Mouse (Mus musculus): ENCODE results near the gene Csf2rb. TPM values are rescaled to one million over a fixed set of nuclear protein-coding genes. Genes with fewer than 3 reads are reported as not detected.

The Csf2rb gene
- 1.1 TPM for polyA plus RNA-seq (2014; fragmentation: Illumina TruSeq; extraction: RNeasy Lipid Tissue Mini Kit (QIAGEN cat#74804); ENCODE audit: low read depth, low replicate concordance)

GRCm38 (mm10) chr15:78325671-78326339, at the start of gene Csf2rb:
Gene Csf2rb (plus strand): TSS chr15:78325752.

GRCm38 (mm10) chr15:78305341-78305933, 20.1 kb upstream of the Csf2rb start, which contains the start of gene Csf2rb2:
Gene Csf2rb2 (minus strand): TSS chr15:78305721.

GRCm38 (mm10) chr15:78395478-78395962, 70.0 kb downstream of the Csf2rb start, which contains the start of gene Tex33:
Gene Tex33 (minus strand): TSS chr15:78395912.

Other genes with a start within 250 kb of the Csf2rb start
- 0.64 TPM for gene Cacng2, start 205.7 kb upstream of the Csf2rb start, polyA plus RNA-seq (2014; fragmentation: Illumina TruSeq; extraction: RNeasy Lipid Tissue Mini Kit (QIAGEN cat#74804); ENCODE audit: low read depth, low replicate concordance)
- 5.5 TPM for gene Ift27, start 151.6 kb upstream of the Csf2rb start, polyA plus RNA-seq (2014; fragmentation: Illumina TruSeq; extraction: RNeasy Lipid Tissue Mini Kit (QIAGEN cat#74804); ENCODE audit: low read depth, low replicate concordance)
- 19.1 TPM for gene Pvalb, start 119.4 kb upstream of the Csf2rb start, polyA plus RNA-seq (2014; fragmentation: Illumina TruSeq; extraction: RNeasy Lipid Tissue Mini Kit (QIAGEN cat#74804); ENCODE audit: low read depth, low replicate concordance)
- gene Ncf4, start 81.0 kb upstream of the Csf2rb start, polyA plus RNA-seq (2014; fragmentation: Illumina TruSeq; extraction: RNeasy Lipid Tissue Mini Kit (QIAGEN cat#74804); ENCODE audit: low read depth, low replicate concordance), result not detected
- gene Csf2rb2, start 20.0 kb upstream of the Csf2rb start, polyA plus RNA-seq (2014; fragmentation: Illumina TruSeq; extraction: RNeasy Lipid Tissue Mini Kit (QIAGEN cat#74804); ENCODE audit: low read depth, low replicate concordance), result 0.12 TPM
- not detected for gene Tex33, start 70.2 kb downstream of the Csf2rb start, polyA plus RNA-seq (2014; fragmentation: Illumina TruSeq; extraction: RNeasy Lipid Tissue Mini Kit (QIAGEN cat#74804); ENCODE audit: low read depth, low replicate concordance)
- gene Tst, start 80.2 kb downstream of the Csf2rb start, polyA plus RNA-seq (2014; fragmentation: Illumina TruSeq; extraction: RNeasy Lipid Tissue Mini Kit (QIAGEN cat#74804); ENCODE audit: low read depth, low replicate concordance), result 4.0 TPM
- 1.8 TPM for gene Mpst, start 80.7 kb downstream of the Csf2rb start, polyA plus RNA-seq (2014; fragmentation: Illumina TruSeq; extraction: RNeasy Lipid Tissue Mini Kit (QIAGEN cat#74804); ENCODE audit: low read depth, low replicate concordance)
- 3.4 TPM for gene Kctd17, start 102.8 kb downstream of the Csf2rb start, polyA plus RNA-seq (2014; fragmentation: Illumina TruSeq; extraction: RNeasy Lipid Tissue Mini Kit (QIAGEN cat#74804); ENCODE audit: low read depth, low replicate concordance)
- gene Tmprss6, start 142.9 kb downstream of the Csf2rb start, polyA plus RNA-seq (2014; fragmentation: Illumina TruSeq; extraction: RNeasy Lipid Tissue Mini Kit (QIAGEN cat#74804); ENCODE audit: low read depth, low replicate concordance), result not detected
- 0.29 TPM for gene Il2rb, start 169.5 kb downstream of the Csf2rb start, polyA plus RNA-seq (2014; fragmentation: Illumina TruSeq; extraction: RNeasy Lipid Tissue Mini Kit (QIAGEN cat#74804); ENCODE audit: low read depth, low replicate concordance)
- gene C1qtnf6, start 205.7 kb downstream of the Csf2rb start, polyA plus RNA-seq (2014; fragmentation: Illumina TruSeq; extraction: RNeasy Lipid Tissue Mini Kit (QIAGEN cat#74804); ENCODE audit: low read depth, low replicate concordance), result 14.9 TPM
- gene Sstr3, start 218.9 kb downstream of the Csf2rb start, polyA plus RNA-seq (2014; fragmentation: Illumina TruSeq; extraction: RNeasy Lipid Tissue Mini Kit (QIAGEN cat#74804); ENCODE audit: low read depth, low replicate concordance), result 0.23 TPM
- gene Rac2, start 247.0 kb downstream of the Csf2rb start, polyA plus RNA-seq (2014; fragmentation: Illumina TruSeq; extraction: RNeasy Lipid Tissue Mini Kit (QIAGEN cat#74804); ENCODE audit: low read depth, low replicate concordance), result 0.47 TPM

All from adrenal gland, adult 10 weeks (tissue).